Mouse (Mus musculus) splenic B cell, adult 2 months (primary cell): ENCODE results near the gene Acvrl1.

Source experiments
- DNase-seq: peaks from one replicate; pipeline ENCODE4 v3.0.0-alpha.2; 2011; ENCODE audit warnings: low read depth, low spot score
- H3K27me3 ChIP-seq: 2 replicates; pipeline ENCODE4 v1.6.1; 2012; ENCODE audit warnings: mild to moderate bottlenecking, low read length, moderate library complexity, mixed read lengths; ENCODE audit not compliant: control insufficient read depth, poor library complexity, insufficient read depth, severe bottlenecking
- H3K36me3 ChIP-seq: 2 replicates; pipeline ENCODE4 v1.6.1; 2012; ENCODE audit warnings: mild to moderate bottlenecking, low read length, moderate library complexity, mixed read lengths; ENCODE audit not compliant: control insufficient read depth, poor library complexity, insufficient read depth, severe bottlenecking

Gene Acvrl1

DNA sequence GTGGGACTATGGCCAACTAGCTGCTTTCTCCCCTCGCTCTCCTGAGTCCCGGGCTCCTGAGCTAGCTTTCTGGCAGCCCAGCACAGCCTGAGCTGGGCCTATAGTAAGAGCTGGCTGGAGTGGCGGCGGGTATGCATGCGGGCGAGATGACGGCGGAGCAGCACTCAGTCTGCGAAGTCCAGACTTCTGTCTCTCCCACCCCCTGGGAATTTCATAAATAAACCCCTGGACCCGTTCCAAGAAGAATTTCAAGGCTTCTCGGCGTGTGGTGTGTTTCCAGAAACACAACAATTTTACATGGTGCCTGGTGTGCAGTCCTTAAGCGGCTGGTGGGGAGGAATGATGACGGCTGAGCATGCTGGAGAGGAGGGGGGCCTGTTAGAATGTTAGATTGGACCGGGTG lies 34.7 kb downstream of the Acvrl1 start:
- Histone ChIP-seq H3K36me3 (no peaks in the 10 kb centered on the region), H3K27me3 (no peaks in the 10 kb centered on the region; the same call in 1 of the 2 replicates)
- no peak for DNase-seq

DNA sequence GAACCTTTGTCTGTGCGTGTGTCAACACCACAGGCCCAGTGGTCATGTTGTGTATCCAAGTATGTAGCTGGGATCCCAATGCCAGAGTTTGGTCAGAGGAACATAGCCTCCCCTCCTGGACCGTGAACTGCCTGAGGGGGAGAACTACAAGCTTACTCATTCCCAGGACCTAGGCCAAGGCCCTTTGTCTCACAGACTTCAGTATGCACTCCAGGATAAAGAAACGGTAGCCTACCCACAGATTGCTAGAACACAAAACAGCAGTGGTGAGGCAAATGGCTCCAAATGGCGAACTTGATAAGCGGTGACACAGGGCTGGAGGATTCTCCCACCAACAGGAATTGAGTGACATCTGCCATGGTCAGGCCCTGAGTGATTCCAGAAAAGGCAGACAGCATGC lies 35.5 kb downstream of the Acvrl1 start:
- Histone ChIP-seq H3K36me3 (no peaks in the 10 kb centered on the region), H3K27me3 (no peaks in the 10 kb centered on the region; the same call in 1 of the 2 replicates)
- DNase-seq, result no peak

- no peaks in the 10 kb centered on the region; the same call in 1 of the 2 replicates for H3K27me3 ChIP-seq
- no peaks in the 10 kb centered on the region for H3K36me3 ChIP-seq
- no peak for DNase-seq
Measured at GRCm38 (mm10) chr15:101164291-101164690, 36.0 kb downstream of the Acvrl1 start.

DNA sequence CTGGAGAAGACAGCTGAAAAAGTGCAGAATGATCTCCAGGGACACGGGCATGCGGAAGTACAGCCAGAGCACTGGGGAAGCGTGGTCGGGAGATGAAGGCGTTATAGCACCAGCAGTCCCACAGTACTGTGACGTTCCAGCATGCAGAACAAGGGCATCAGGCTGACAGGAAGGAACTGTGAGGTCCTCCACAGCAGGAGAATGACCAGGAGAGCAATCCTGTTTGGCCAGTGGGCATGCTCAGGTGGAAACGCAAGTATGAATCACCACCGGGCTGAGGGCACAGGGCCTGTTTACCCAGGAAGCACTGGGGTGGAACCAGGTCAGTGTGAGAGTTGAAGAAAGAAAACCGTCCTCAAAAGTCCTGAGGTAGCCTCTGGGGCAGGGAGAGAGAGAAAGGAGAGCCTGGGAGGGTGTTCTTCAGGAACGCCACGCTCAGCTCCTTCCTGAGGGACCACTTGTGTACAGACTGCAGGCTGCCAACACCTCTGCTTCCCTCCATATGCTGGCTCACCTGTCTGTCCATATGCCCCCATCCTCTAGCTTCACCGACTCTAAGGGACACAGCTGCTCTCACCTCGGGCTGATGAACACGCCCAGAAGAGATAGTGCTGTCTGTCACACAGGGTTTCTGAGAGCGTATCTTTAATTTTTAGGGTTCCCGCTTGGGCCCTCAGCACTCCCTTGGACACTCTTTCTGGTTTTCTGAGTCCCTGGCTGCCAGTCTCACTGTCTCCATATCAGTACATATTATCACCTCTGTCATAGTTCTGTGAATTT lies 37.5 kb downstream of the Acvrl1 start:
- no peak for DNase-seq
- no peaks in the 10 kb centered on the region for H3K36me3 ChIP-seq
- H3K27me3 ChIP-seq, result no peaks in the 10 kb centered on the region; the same call in 1 of the 2 replicates

GRCm38 (mm10) chr15:101167553-101167952 lies 39.2 kb downstream of the Acvrl1 start:
- no peaks in the 10 kb centered on the region for H3K36me3 ChIP-seq

DNA sequence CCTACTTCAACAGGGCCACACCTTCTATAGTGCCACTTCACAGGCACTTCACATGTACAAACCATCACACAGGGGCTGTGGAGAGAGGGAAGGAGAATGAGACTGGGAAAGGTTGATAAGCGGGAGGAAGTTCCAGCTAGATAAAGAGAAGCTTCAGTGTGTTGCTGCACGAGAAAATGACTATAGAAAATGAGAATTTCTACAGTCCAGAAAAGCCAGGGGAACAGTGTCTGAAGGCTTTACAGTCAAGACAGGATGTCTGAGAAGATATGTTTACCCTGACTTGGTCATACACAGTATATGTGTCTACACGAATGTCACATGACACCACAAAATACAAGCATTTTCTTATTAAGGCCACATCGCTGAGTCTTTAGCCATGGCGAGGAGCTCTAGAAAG lies 41.6 kb downstream of the Acvrl1 start:
- no peaks in the 10 kb centered on the region for H3K36me3 ChIP-seq
- H3K27me3 ChIP-seq, result no peaks in the 10 kb centered on the region
- DNase-seq, result no peak

More at GRCm38 (mm10) chr15:101167553-101167952, 39.2 kb downstream of the Acvrl1 start:
- DNase-seq, result no peak
- no peaks in the 10 kb centered on the region; the same call in 1 of the 2 replicates for H3K27me3 ChIP-seq

DNA sequence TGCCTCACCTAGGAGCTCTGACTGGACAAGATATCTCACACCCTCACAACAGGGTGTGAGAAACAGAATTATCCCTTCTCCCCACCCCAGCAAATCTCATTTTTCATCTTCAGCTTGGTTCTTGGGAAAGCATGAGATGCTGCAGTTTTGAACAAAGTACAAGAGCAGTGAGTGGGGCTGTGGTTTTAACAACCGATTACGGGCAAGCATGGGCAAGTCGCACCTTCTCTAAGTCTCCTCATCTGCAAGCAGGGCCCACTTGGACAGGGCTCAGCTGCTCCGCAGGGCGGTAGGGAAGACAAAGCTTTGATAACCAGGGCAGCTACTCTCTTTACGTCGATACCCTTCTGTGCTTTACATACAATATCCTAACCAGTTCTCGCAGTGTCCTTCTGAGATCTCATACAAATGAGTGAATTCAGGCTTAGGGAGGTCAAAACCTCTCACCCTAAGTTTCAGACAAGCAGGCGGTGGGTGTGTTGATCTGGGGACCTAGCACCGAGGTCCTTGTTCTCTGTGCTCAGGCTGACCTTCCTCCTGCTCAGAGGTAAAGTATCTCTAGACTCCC lies 42.2 kb downstream of the Acvrl1 start:
- Histone ChIP-seq H3K36me3 (no peaks in the 10 kb centered on the region), H3K27me3 (no peaks in the 10 kb centered on the region)
- DNase-seq, result no peak

DNA sequence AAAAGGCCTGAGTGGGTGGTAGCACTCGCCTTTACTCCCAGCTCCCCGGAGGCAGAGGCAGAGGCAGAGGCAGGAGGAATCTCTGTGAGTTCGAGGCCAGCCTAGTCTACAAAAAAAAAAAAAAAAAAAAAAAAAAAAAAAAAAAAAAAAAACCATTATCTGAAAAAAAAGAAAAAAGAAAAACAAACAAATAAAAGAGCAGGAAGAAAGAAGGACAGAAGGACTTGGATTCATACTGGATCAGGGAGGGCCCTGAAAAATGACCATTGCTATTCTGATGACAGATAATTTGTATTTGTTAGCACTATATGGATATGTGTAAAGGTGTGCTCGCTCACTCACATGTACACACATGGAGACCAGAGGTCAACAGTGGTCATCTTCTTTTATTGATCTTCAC lies 43.0 kb downstream of the Acvrl1 start:
- Histone ChIP-seq H3K36me3 (no peaks in the 10 kb centered on the region), H3K27me3 (no peaks in the 10 kb centered on the region)
- no peak for DNase-seq

GRCm38 (mm10) chr15:101172016-101172415 lies 43.7 kb downstream of the Acvrl1 start:
- no peak for DNase-seq
- H3K27me3 ChIP-seq, result no peaks in the 10 kb centered on the region
- H3K36me3 ChIP-seq, result no peaks in the 10 kb centered on the region

GRCm38 (mm10) chr15:101173421-101174211 lies 45.3 kb downstream of the Acvrl1 start, which contains the start of gene Acvr1b:
Gene Acvr1b, plus strand, starts transcription at chr15:101174067.
- DNase-seq, result peak; percentile 91
- Histone ChIP-seq H3K27me3 (no peaks in the 10 kb centered on the region), H3K36me3 (no peaks in the 10 kb centered on the region)

- Histone ChIP-seq H3K27me3 (no peaks in the 10 kb centered on the region), H3K36me3 (no peaks in the 10 kb centered on the region)
- no peak for DNase-seq
Measured at GRCm38 (mm10) chr15:101174294-101175130, 46.2 kb downstream of the Acvrl1 start.

- DNase-seq, result no peak
- H3K27me3 ChIP-seq, result no peaks in the 10 kb centered on the region
Measured at GRCm38 (mm10) chr15:101175131-101175460, 46.8 kb downstream of the Acvrl1 start.

GRCm38 (mm10) chr15:101175613-101176283 lies 47.4 kb downstream of the Acvrl1 start:
- no peaks in the 10 kb centered on the region for H3K27me3 ChIP-seq
- DNase-seq, result no peak
- H3K36me3 ChIP-seq, result no peaks in the 10 kb centered on the region

More at GRCm38 (mm10) chr15:101175131-101175460, 46.8 kb downstream of the Acvrl1 start:
- H3K36me3 ChIP-seq, result no peaks in the 10 kb centered on the region

- DNase-seq, result no peak
- H3K27me3 ChIP-seq, result no peaks in the 10 kb centered on the region
- H3K36me3 ChIP-seq, result no peaks in the 10 kb centered on the region
Measured at GRCm38 (mm10) chr15:101176284-101176680, 48.0 kb downstream of the Acvrl1 start.
